19 mouse cellular contexts compared by ENCODE assay signal in genomic region chr16:44717838-44718237, GRCm38 (mm10). TPM values are rescaled to one million over a fixed set of nuclear protein-coding genes. Genes with fewer than 3 reads are reported as not detected.
DNase-seq lines count a peak whose midpoint lies in the region; ATAC-seq and TF ChIP-seq lines count a peak whose summit lies in the region.
"Had no signal": no experiment of that assay in that cellular context is flagged by ENCODE, and none has a peak within 500 bp of the region (broad histone marks: within the 10 kb centered on the region; RNA-seq: fewer than 3 reads in every experiment).

No protein-coding gene starts in this region.

- TF ChIP-seq CTCF in hindbrain, postnatal 0 days (IDR thresholded peaks at IDR 0.05; ENCODE audit: low read depth) = peak; percentile 59
- TF ChIP-seq CTCF in lung, embryonic 14.5 days (IDR thresholded peaks at IDR 0.05; ENCODE audit: low read depth) = peak; percentile 56
- peak; percentile 60 for TF ChIP-seq CTCF in forebrain, postnatal 0 days (IDR thresholded peaks at IDR 0.05; ENCODE audit: low read depth)
- TF ChIP-seq CTCF in thymus, adult 2 months (IDR thresholded peaks at IDR 0.05; ENCODE audit: borderline replicate concordance, control insufficient read depth, extremely low read depth, insufficient read depth, low read length, poor library complexity) = no peak

- H3K27ac ChIP-seq in hindbrain, postnatal 0 days = no peak overlapping the region
- no peak overlapping the region for H3K27ac ChIP-seq in hindbrain, embryonic 11.5 days (ENCODE audit: low read depth, low read length)
- no peak overlapping the region for H3K27ac ChIP-seq in lung, embryonic 14.5 days (ENCODE audit: low read depth)
- H3K27ac ChIP-seq in forebrain, postnatal 0 days (ENCODE audit: low read depth, low read length) = no peak overlapping the region
- H3K27ac ChIP-seq in thymus, adult 2 months (ENCODE audit: control insufficient read depth, insufficient read depth, low read length) = no peak overlapping the region
- H3K27ac ChIP-seq: heart, embryonic 10.5 days; limb, embryonic 10.5 days had no signal

- no peaks in the 10 kb centered on the region for H3K9me3 ChIP-seq in hindbrain, postnatal 0 days (ENCODE audit: low read length)
- H3K9me3 ChIP-seq in hindbrain, embryonic 11.5 days (ENCODE audit: control insufficient read depth, low read length) = no peaks in the 10 kb centered on the region
- H3K9me3 ChIP-seq in lung, embryonic 14.5 days (ENCODE audit: low read depth, low read length) = no peaks in the 10 kb centered on the region
- no peaks in the 10 kb centered on the region for H3K9me3 ChIP-seq in forebrain, postnatal 0 days (ENCODE audit: low read length)
- H3K9me3 ChIP-seq: heart, embryonic 10.5 days; limb, embryonic 10.5 days had no signal

- no peaks in the 10 kb centered on the region for H3K4me1 ChIP-seq in hindbrain, postnatal 0 days (ENCODE audit: insufficient read depth, low read length)
- no peaks in the 10 kb centered on the region for H3K4me1 ChIP-seq in hindbrain, embryonic 11.5 days (replicated peaks; ENCODE audit: control insufficient read depth, insufficient read depth, low read length)
- peaks cover 7% of the 10 kb centered on the region for H3K4me1 ChIP-seq in lung, embryonic 14.5 days (ENCODE audit: insufficient read depth)
- no peaks in the 10 kb centered on the region for H3K4me1 ChIP-seq in forebrain, postnatal 0 days (ENCODE audit: insufficient read depth)
- no peaks in the 10 kb centered on the region for H3K4me1 ChIP-seq in thymus, adult 2 months (replicated peaks; ENCODE audit: control insufficient read depth, insufficient read depth, low read length)

- H3K36me3 ChIP-seq in hindbrain, postnatal 0 days (ENCODE audit: insufficient read depth, low read length) = 0 out of 2 replicates have a peak, but pooled peaks cover 6% of the 10 kb centered on the region
- H3K36me3 ChIP-seq in hindbrain, embryonic 11.5 days (ENCODE audit: control insufficient read depth, insufficient read depth, low read length) = 0 out of 2 replicates have a peak, but pooled peaks cover 2% of the 10 kb centered on the region
- peaks cover 14% of the 10 kb centered on the region; the same call in 1 of the 2 replicates for H3K36me3 ChIP-seq in lung, embryonic 14.5 days (ENCODE audit: insufficient read depth)
- peaks cover 8% of the 10 kb centered on the region; the same call in 1 of the 2 replicates for H3K36me3 ChIP-seq in forebrain, postnatal 0 days (ENCODE audit: insufficient read depth)
- no peaks in the 10 kb centered on the region for H3K36me3 ChIP-seq in thymus, adult 2 months (ENCODE audit: control insufficient read depth, insufficient read depth, low read length)

- TF ChIP-seq POLR2A in thymus, adult 2 months (IDR thresholded peaks at IDR 0.05; ENCODE audit: control insufficient read depth, extremely low read depth, insufficient read depth, low read length, poor library complexity) = no peak

- no peak overlapping the region for H3K4me2 ChIP-seq in hindbrain, postnatal 0 days (ENCODE audit: low read depth, low read length)
- H3K4me2 ChIP-seq in hindbrain, embryonic 11.5 days (replicated peaks; ENCODE audit: low read depth, low read length) = no peak overlapping the region
- H3K4me2 ChIP-seq in lung, embryonic 14.5 days = no peak overlapping the region
- H3K4me2 ChIP-seq in forebrain, postnatal 0 days (ENCODE audit: low read depth) = no peak overlapping the region
- H3K4me2 ChIP-seq: liver, embryonic 11.5 days had no signal

- no peaks in the 10 kb centered on the region for H3K27me3 ChIP-seq in hindbrain, postnatal 0 days (ENCODE audit: insufficient read depth, low read length)
- H3K27me3 ChIP-seq in hindbrain, embryonic 11.5 days (ENCODE audit: control insufficient read depth, insufficient read depth, low read length) = no peaks in the 10 kb centered on the region
- H3K27me3 ChIP-seq in lung, embryonic 14.5 days (ENCODE audit: insufficient read depth, low read length) = no peaks in the 10 kb centered on the region
- no peaks in the 10 kb centered on the region for H3K27me3 ChIP-seq in forebrain, postnatal 0 days (ENCODE audit: insufficient read depth, low read length)
- no peaks in the 10 kb centered on the region for H3K27me3 ChIP-seq in thymus, adult 2 months (ENCODE audit: control insufficient read depth, insufficient read depth, low read length)

- 78% methylated on average over 2 of the region's 2 CpGs for WGBS in hindbrain, postnatal 0 days
- 74% methylated on average over 2 of the region's 2 CpGs for WGBS in hindbrain, embryonic 11.5 days
- WGBS in lung, embryonic 14.5 days = 70% methylated on average over 2 of the region's 2 CpGs
- 81% methylated on average over 2 of the region's 2 CpGs for WGBS in forebrain, postnatal 0 days
- WGBS in thymus, adult 2 months = 77% methylated on average over 2 of the region's 2 CpGs

- H3K4me3 ChIP-seq in hindbrain, postnatal 0 days (ENCODE audit: low read length) = no peak overlapping the region
- H3K4me3 ChIP-seq in hindbrain, embryonic 11.5 days (ENCODE audit: low read depth, low read length) = no peak overlapping the region
- H3K4me3 ChIP-seq in lung, embryonic 14.5 days (ENCODE audit: low read depth, low read length) = no peak overlapping the region
- no peak overlapping the region for H3K4me3 ChIP-seq in forebrain, postnatal 0 days (ENCODE audit: low read depth, low read length)
- H3K4me3 ChIP-seq in thymus, adult 2 months (ENCODE audit: control insufficient read depth, insufficient read depth, low read length) = no peak overlapping the region
- H3K4me3 ChIP-seq: heart, embryonic 10.5 days; limb, embryonic 10.5 days had no signal

- H3K9ac ChIP-seq in hindbrain, postnatal 0 days (replicated peaks; ENCODE audit: low read length) = no peak overlapping the region
- H3K9ac ChIP-seq in hindbrain, embryonic 11.5 days (ENCODE audit: low read depth, low read length) = no peak overlapping the region
- no peak overlapping the region for H3K9ac ChIP-seq in lung, embryonic 14.5 days
- no peak overlapping the region for H3K9ac ChIP-seq in forebrain, postnatal 0 days

- DNase-seq in cerebellum, postnatal 14 days = peak; percentile 32 to 47
- peak; percentile 21 for DNase-seq in hindbrain, postnatal 0 days (ENCODE audit: low spot score)
- DNase-seq in hindbrain, embryonic 11.5 days (ENCODE audit: low spot score) = no peak
- peak; percentile 27 for DNase-seq in lung, embryonic 14.5 days
- no peak for DNase-seq in lung, adult 18-20 months
- peak; percentile 35 for DNase-seq in forebrain, postnatal 0 days
- DNase-seq in thymus, adult 2 months = no peak
- DNase-seq: adrenal gland, postnatal 25 days; cerebellum, adult 9-11 months; embryo, embryonic 11 days; gastrocnemius, postnatal 14 days; heart, postnatal 14 days; retina, postnatal 1 day; right cerebral cortex, postnatal 4 days had no signal

- no peak for ATAC-seq in cerebellum, adult (ENCODE audit: insufficient number of reproducible peaks, low FRiP score, low TSS enrichment)
- ATAC-seq in hindbrain, postnatal 0 days = no peak
- no peak for ATAC-seq in hindbrain, embryonic 11.5 days (ENCODE audit: low FRiP score)
- ATAC-seq in lung, embryonic 14.5 days (ENCODE audit: insufficient read depth) = no peak
- no peak for ATAC-seq in forebrain, postnatal 0 days

RNA-seq across cellular contexts. Expression of gene Nepro, which starts 6.3 kb away (rescaled TPM):
- total RNA-seq in hindbrain, postnatal 0 days (2014; rRNA removed) = 3.3 and 3.5 TPM in 2 replicates
- polyA plus RNA-seq in hindbrain, postnatal 0 days (2015; fragmentation: Nextera tagmentation; extraction: Ambion mirVana) = 3.2 TPM in 2 replicates
- polyA plus RNA-seq in hindbrain, embryonic 11.5 days (2014; fragmentation: Nextera tagmentation; extraction: Ambion mirVana) = 10.6 and 13.1 TPM in 2 replicates
- 14.4 and 14.6 TPM in 2 replicates for polyA plus RNA-seq in lung, embryonic 14.5 days (2014; fragmentation: Nextera tagmentation; extraction: Ambion mirVana)
- 4.0 and 5.4 TPM in 2 replicates for total RNA-seq in forebrain, postnatal 0 days (2014; rRNA removed)
- polyA plus RNA-seq in forebrain, postnatal 0 days (2015; fragmentation: Nextera tagmentation; extraction: Ambion mirVana) = 1.7 and 2.2 TPM in 2 replicates
- polyA plus RNA-seq in thymus, adult 2 months (2012; rRNA removed) = 6.8 and 7.9 TPM in 2 replicates

RNA-seq across cellular contexts. Expression of gene Gtpbp8, which starts 28.3 kb away (rescaled TPM):
- 22.4 and 22.9 TPM in 2 replicates for total RNA-seq in hindbrain, postnatal 0 days (2014; rRNA removed)
- 32.2 and 33.5 TPM in 2 replicates for polyA plus RNA-seq in hindbrain, postnatal 0 days (2015; fragmentation: Nextera tagmentation; extraction: Ambion mirVana)
- polyA plus RNA-seq in hindbrain, embryonic 11.5 days (2014; fragmentation: Nextera tagmentation; extraction: Ambion mirVana) = 29.4 and 32.9 TPM in 2 replicates
- polyA plus RNA-seq in lung, embryonic 14.5 days (2014; fragmentation: Nextera tagmentation; extraction: Ambion mirVana) = 30.1 and 31.8 TPM in 2 replicates
- total RNA-seq in forebrain, postnatal 0 days (2014; rRNA removed) = 28.6 and 45.3 TPM in 2 replicates
- polyA plus RNA-seq in forebrain, postnatal 0 days (2015; fragmentation: Nextera tagmentation; extraction: Ambion mirVana) = 26.9 and 32.0 TPM in 2 replicates
- polyA plus RNA-seq in thymus, adult 2 months (2012; rRNA removed) = 5.1 and 5.4 TPM in 2 replicates

RNA-seq across cellular contexts. Expression of gene Cd200r1, which starts 47.7 kb away (rescaled TPM):
- 0.42 TPM in 1 of 2 replicates, not detected in the other for total RNA-seq in hindbrain, postnatal 0 days (2014; rRNA removed)
- 0.39 and 0.68 TPM in 2 replicates for polyA plus RNA-seq in hindbrain, postnatal 0 days (2015; fragmentation: Nextera tagmentation; extraction: Ambion mirVana)
- 0.64 and 0.94 TPM in 2 replicates for polyA plus RNA-seq in hindbrain, embryonic 11.5 days (2014; fragmentation: Nextera tagmentation; extraction: Ambion mirVana)
- 1.0 and 1.3 TPM in 2 replicates for polyA plus RNA-seq in lung, embryonic 14.5 days (2014; fragmentation: Nextera tagmentation; extraction: Ambion mirVana)
- 0.69 and 1.5 TPM in 2 replicates for total RNA-seq in forebrain, postnatal 0 days (2014; rRNA removed)
- 0.34 and 0.36 TPM in 2 replicates for polyA plus RNA-seq in forebrain, postnatal 0 days (2015; fragmentation: Nextera tagmentation; extraction: Ambion mirVana)
- 2.4 and 3.7 TPM in 2 replicates for polyA plus RNA-seq in thymus, adult 2 months (2012; rRNA removed)
- total RNA-seq: adrenal gland, postnatal 25 days had no signal
- polyA plus RNA-seq: testis, adult 2 months had no signal

Comparison
In these comparisons a context has a peak if more than half of its experiments do, and no peak if none do; other contexts are left out.
1. DNase-seq: peak in cerebellum, postnatal 14 days (2 of 2), hindbrain, postnatal 0 days (single experiment), lung, embryonic 14.5 days (single experiment) and forebrain, postnatal 0 days (single experiment); none in hindbrain, embryonic 11.5 days (single experiment), lung, adult 18-20 months (0 of 2) and thymus, adult 2 months (single experiment).